Mouse (Mus musculus): ENCODE data around the gene Enpp1.

DNA sequence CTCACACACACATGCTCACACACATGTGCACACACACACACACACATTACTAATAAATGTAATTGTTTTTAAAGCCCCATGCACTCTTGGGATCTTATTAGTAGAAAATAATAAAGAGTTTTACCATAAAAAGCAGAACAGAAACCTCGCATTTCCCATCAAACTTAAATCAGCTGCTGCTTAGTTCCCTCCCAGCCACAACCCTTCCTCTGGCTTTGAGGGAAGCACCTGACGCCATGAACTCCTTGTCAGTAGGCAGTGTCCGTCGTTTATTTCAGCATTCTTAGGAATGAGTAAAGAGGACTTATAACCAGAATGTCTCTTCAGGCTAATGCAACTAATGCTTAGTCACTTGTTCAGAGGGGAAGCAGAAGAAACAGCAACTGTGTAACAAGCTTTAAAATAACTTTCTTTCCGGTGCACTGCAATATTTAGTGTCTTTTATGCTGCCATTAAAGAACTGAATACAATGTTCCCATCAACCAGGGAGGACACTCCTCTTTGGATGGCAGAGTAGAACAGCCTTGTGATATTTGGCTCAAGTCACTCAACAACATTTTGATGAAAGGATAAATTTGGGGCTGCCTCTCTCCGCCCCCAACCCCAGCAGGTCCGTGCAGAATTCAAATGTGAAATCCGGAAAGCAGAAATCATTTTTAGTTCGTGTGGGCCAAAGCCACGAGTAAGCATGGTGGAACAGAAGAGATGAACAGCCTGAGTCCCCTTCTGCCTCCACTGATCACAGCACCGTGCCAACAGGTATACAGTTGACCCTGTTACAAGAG lies 69.0 kb downstream of the Enpp1 start:
- TF ChIP-seq POLR2A (IDR thresholded peaks at IDR 0.05; ENCODE audit: insufficient read depth, low read length) (no peak), CTCF (IDR thresholded peaks at IDR 0.05; ENCODE audit: low read depth, low read length) (no peak), EP300 (IDR thresholded peaks at IDR 0.05; ENCODE audit: insufficient read depth, low read depth, low read length) (no peak)

Data from ES-Bruce4 (cell line).